Mouse (Mus musculus) erythroblast, adult 5-6 weeks (primary cell): ENCODE results near the gene Mt3. TPM values are rescaled to one million over a fixed set of nuclear protein-coding genes. Genes with fewer than 3 reads are reported as not detected.
A peak's percentile ranks its signal among the peaks of the same experiment; 100 is the strongest.
"Not testable (repeated sequence)": the region's sequence is repeated elsewhere in the genome, so short reads cannot be mapped to it uniquely, and the experiment has no call there.

ENCODE experiments used
- ATAC-seq: replicated peaks from 2 replicates; pipeline ENCODE4 v1.8.0; 2016; ENCODE audit warnings: moderate number of reproducible peaks, mild to moderate bottlenecking, moderate TSS enrichment, inconsistent platforms; ENCODE audit not compliant: poor library complexity, low FRiP score, severe bottlenecking
- total RNA-seq, 2 experiments: library from RNA; stranded (forward) in 1 of 2; stranded (reverse) in 1 of 2; fragments of 150-400 nt in 1 of 2; fragments of 200-764, 138-1000 nt in 1 of 2; gene quantifications; 2 replicates each; pipeline versions ENCODE4 v1.2.3 to v1.2.4; 2015 to 2017; ENCODE audit warnings: low replicate concordance in 2 of 2

Gene Mt3
- total RNA-seq, 2 experiments from 2014 or later: not detected

GRCm38 (mm10) chr8:94140266-94140795 lies 12.1 kb upstream of the Mt3 start:
- no peak for ATAC-seq

- ATAC-seq: no peak
Measured at GRCm38 (mm10) chr8:94148236-94148635, 4.2 kb upstream of the Mt3 start.

- ATAC-seq: peak; percentile 81
Measured at GRCm38 (mm10) chr8:94150925-94151324, 1.5 kb upstream of the Mt3 start.

GRCm38 (mm10) chr8:94153451-94153850 lies 1.0 kb downstream of the Mt3 start:
- no peak for ATAC-seq

GRCm38 (mm10) chr8:94154537-94154936 lies 2.1 kb downstream of the Mt3 start:
- ATAC-seq: no peak

GRCm38 (mm10) chr8:94156092-94156491 lies 3.7 kb downstream of the Mt3 start:
- no peak for ATAC-seq

- ATAC-seq: not testable (repeated sequence)
Measured at GRCm38 (mm10) chr8:94165772-94166171, 13.4 kb downstream of the Mt3 start.

- peak; percentile 82 for ATAC-seq
Measured at GRCm38 (mm10) chr8:94167244-94167643, 14.8 kb downstream of the Mt3 start.

GRCm38 (mm10) chr8:94169547-94169946 lies 17.1 kb downstream of the Mt3 start:
- ATAC-seq: no peak

GRCm38 (mm10) chr8:94171321-94171755 lies 18.9 kb downstream of the Mt3 start:
- ATAC-seq: no peak

- ATAC-seq: peak; percentile 85
Measured at GRCm38 (mm10) chr8:94172075-94172808, 19.8 kb downstream of the Mt3 start, which contains the start of gene Mt2. Gene Mt2 (plus strand): TSS chr8:94172664.

GRCm38 (mm10) chr8:94172809-94173732 lies 20.7 kb downstream of the Mt3 start:
- ATAC-seq: no peak

GRCm38 (mm10) chr8:94173848-94174403 lies 21.5 kb downstream of the Mt3 start:
- ATAC-seq: no peak

GRCm38 (mm10) chr8:94174619-94175213 lies 22.3 kb downstream of the Mt3 start:
- ATAC-seq: no peak

- ATAC-seq: no peak
Measured at GRCm38 (mm10) chr8:94177716-94178390, 25.4 kb downstream of the Mt3 start.

GRCm38 (mm10) chr8:94178857-94179712 lies 26.7 kb downstream of the Mt3 start, which contains the start of gene Mt1:
Gene Mt1 (plus strand): TSS chr8:94179082.
- peak; percentile 95 for ATAC-seq

GRCm38 (mm10) chr8:94179713-94180560 lies 27.5 kb downstream of the Mt3 start:
- no peak for ATAC-seq
